Mouse (Mus musculus) kidney, postnatal 0 days (tissue): ENCODE measurements at regions not wholly inside any gene's neighbourhood (a gene's known extent, or its start where the extent isn't known, plus 50 kb on each side); places are given as distances from the start of the nearest gene placed in this dataset.

Source experiments
- ATAC-seq: fragments of 200-750 bp; cut with Nextera tagmentation; replicated peaks from 2 replicates; pipeline ENCODE4 v1.8.0; 2017; ENCODE audit warnings: low read depth, moderate number of reproducible peaks, moderate TSS enrichment, moderate library complexity; ENCODE audit not compliant: low FRiP score
- DNase-seq: peaks from one replicate; pipeline ENCODE4 v3.0.0-alpha.2; 2016; ENCODE audit warnings: low spot score
- H3K27ac ChIP-seq: fragments of 300-500 bp; sonication (generic); 2 replicates; pipeline ENCODE4 v1.5.1; 2014; ENCODE audit warnings: mild to moderate bottlenecking
- H3K27me3 ChIP-seq: fragments of 300-500 bp; sonication (generic); 2 replicates; pipeline ENCODE4 v1.6.1; 2014; ENCODE audit warnings: low read length, mixed read lengths; ENCODE audit not compliant: insufficient read depth
- H3K36me3 ChIP-seq: fragments of 300-500 bp; sonication (generic); 2 replicates; pipeline ENCODE4 v1.6.1; 2014; ENCODE audit warnings: low read length, mixed read lengths; ENCODE audit not compliant: insufficient read depth
- H3K4me1 ChIP-seq: fragments of 300-500 bp; sonication (generic); replicated peaks from 2 replicates; pipeline ENCODE4 v1.6.1; 2014; ENCODE audit warnings: antibody characterized with exemption, low read length, mixed read lengths; ENCODE audit not compliant: insufficient read depth
- H3K4me2 ChIP-seq: fragments of 300-500 bp; sonication (generic); 2 replicates; pipeline ENCODE4 v1.6.1; 2014; ENCODE audit warnings: mild to moderate bottlenecking, low read length, moderate library complexity, mixed read lengths
- H3K4me3 ChIP-seq: fragments of 300-500 bp; sonication (generic); replicated peaks from 2 replicates; pipeline ENCODE4 v1.5.1; 2014; ENCODE audit warnings: low read depth, low read length
- H3K9ac ChIP-seq: fragments of 300-500 bp; sonication (generic); 2 replicates; pipeline ENCODE4 v1.6.1; 2014; ENCODE audit warnings: low read depth, low read length
- H3K9me3 ChIP-seq: fragments of 300-500 bp; sonication (generic); replicated peaks from 2 replicates; pipeline ENCODE4 v1.6.1; 2016; ENCODE audit warnings: low read length, inconsistent platforms, mixed read lengths
- CTCF ChIP-seq: IDR thresholded peaks from 2 replicates; pipeline ENCODE4 v1.5.1; 2016; ENCODE audit warnings: antibody characterized with exemption, low read depth, mild to moderate bottlenecking, moderate library complexity
- WGBS: fragments of 180-500 bp; shearing (Covaris S2); extraction: QIAGEN DNeasy Blood & Tissue Kit; methylation state at CpG from one replicate; pipeline ENCODE4 v1.1.7; 2014; 5-methylcytosine and 5-hydroxymethylcytosine counted together

GRCm38 (mm10) chr2:74300885-74301451 is 278.3 kb downstream of the Lnpk start:
- no peak overlapping the region for H3K27ac ChIP-seq
- TF ChIP-seq CTCF, result peak; percentile 7; the same call in 1 of the 2 replicates
- H3K4me2 ChIP-seq, result peak overlapping the region; percentile 52
- H3K9ac ChIP-seq, result no peak overlapping the region
- H3K36me3 ChIP-seq, result no peaks in the 10 kb centered on the region
- no peaks in the 10 kb centered on the region for H3K9me3 ChIP-seq
- ATAC-seq, result no peak
- peaks cover 13% of the 10 kb centered on the region; the same call in 1 of the 2 replicates for H3K27me3 ChIP-seq
- 13% methylated on average over 9 of the region's 9 CpGs for WGBS
- DNase-seq, result peak; percentile 15
- H3K4me3 ChIP-seq, result peak overlapping the region; percentile 16
- no peaks in the 10 kb centered on the region for H3K4me1 ChIP-seq

- peaks cover 13% of the 10 kb centered on the region; the same call in 1 of the 2 replicates for H3K27me3 ChIP-seq
- peak overlapping the region; percentile 16 for H3K4me3 ChIP-seq
- ATAC-seq (0 out of 2 replicates have a peak, but pooled peaks have one; percentile 25), DNase-seq (peak; percentile 93)
- H3K9ac ChIP-seq, result no peak overlapping the region
- H3K27ac ChIP-seq, result no peak overlapping the region
- peak overlapping the region; percentile 52 for H3K4me2 ChIP-seq
- no peaks in the 10 kb centered on the region for H3K36me3 ChIP-seq
- 1% methylated on average over 11 of the region's 11 CpGs for WGBS
- H3K9me3 ChIP-seq, result no peaks in the 10 kb centered on the region
- H3K4me1 ChIP-seq, result no peaks in the 10 kb centered on the region
- TF ChIP-seq CTCF, result peak; percentile 90
These were observed 278.9 kb downstream of the Lnpk start for GRCm38 (mm10) chr2:74300366-74300791.

GRCm38 (mm10) chr2:74292641-74293040 is 286.6 kb downstream of the Lnpk start:
- 91% methylated on average over 7 of the region's 7 CpGs for WGBS
- no peak for TF ChIP-seq CTCF

GRCm38 (mm10) chr2:74291416-74292396 is 287.5 kb downstream of the Lnpk start:
- Histone ChIP-seq H3K36me3 (no peaks in the 10 kb centered on the region), H3K27me3 (0 out of 2 replicates have a peak, but pooled peaks cover 2% of the 10 kb centered on the region), H3K27ac (no peak overlapping the region), H3K4me1 (no peaks in the 10 kb centered on the region), H3K9ac (no peak overlapping the region), H3K9me3 (no peaks in the 10 kb centered on the region), H3K4me2 (no peak overlapping the region), H3K4me3 (no peak overlapping the region)
- no peak for TF ChIP-seq CTCF
- ATAC-seq (no peak), DNase-seq (peak; percentile 21)
- 89% methylated on average over 8 of the region's 8 CpGs for WGBS

More at GRCm38 (mm10) chr2:74292641-74293040, 286.6 kb downstream of the Lnpk start:
- no peaks in the 10 kb centered on the region for H3K9me3 ChIP-seq
- H3K27ac ChIP-seq, result no peak overlapping the region
- no peak overlapping the region for H3K4me2 ChIP-seq
- H3K4me3 ChIP-seq, result no peak overlapping the region
- DNase-seq, result no peak
- no peaks in the 10 kb centered on the region for H3K4me1 ChIP-seq
- 0 out of 2 replicates have a peak, but pooled peaks cover 3% of the 10 kb centered on the region for H3K27me3 ChIP-seq
- H3K36me3 ChIP-seq, result no peaks in the 10 kb centered on the region
- no peak overlapping the region for H3K9ac ChIP-seq
- ATAC-seq, result no peak

- WGBS, result 92% methylated on average over 4 of the region's 4 CpGs
These were observed 293.6 kb downstream of the Lnpk start for GRCm38 (mm10) chr2:74285624-74286023.

GRCm38 (mm10) chr2:74264963-74265362 is 314.3 kb downstream of the Lnpk start:
- Histone ChIP-seq H3K4me3 (no peak overlapping the region), H3K27ac (no peak overlapping the region), H3K27me3 (no peaks in the 10 kb centered on the region), H3K9ac (no peak overlapping the region), H3K9me3 (no peaks in the 10 kb centered on the region), H3K4me2 (no peak overlapping the region), H3K4me1 (no peaks in the 10 kb centered on the region), H3K36me3 (no peaks in the 10 kb centered on the region)
- no peak for TF ChIP-seq CTCF
- no peak for DNase-seq
- no peak for ATAC-seq
- 59% methylated on average over 6 of the region's 6 CpGs for WGBS

More at GRCm38 (mm10) chr2:74285624-74286023, 293.6 kb downstream of the Lnpk start:
- H3K4me1 ChIP-seq, result no peaks in the 10 kb centered on the region
- no peak overlapping the region for H3K9ac ChIP-seq
- no peaks in the 10 kb centered on the region for H3K27me3 ChIP-seq
- no peaks in the 10 kb centered on the region for H3K36me3 ChIP-seq
- ATAC-seq, result no peak
- no peak overlapping the region for H3K4me3 ChIP-seq
- no peak for DNase-seq
- no peak overlapping the region for H3K27ac ChIP-seq
- TF ChIP-seq CTCF, result no peak
- no peaks in the 10 kb centered on the region for H3K9me3 ChIP-seq
- no peak overlapping the region for H3K4me2 ChIP-seq
